Mouse (Mus musculus) ES-Bruce4 (cell line): Measurements from ENCODE around the gene Fkbp5. TPM values are rescaled to one million over a fixed set of nuclear protein-coding genes. Genes with fewer than 3 reads are reported as not detected.
"Not testable (repeated sequence)": the region's sequence is repeated elsewhere in the genome, so short reads cannot be mapped to it uniquely, and the experiment has no call there.

ENCODE experiments used
- H3K27ac ChIP-seq: 2 replicates; pipeline ENCODE4 v1.5.1; 2012; ENCODE audit warnings: low read length, inconsistent platforms; ENCODE audit not compliant: insufficient read depth
- H3K27me3 ChIP-seq: 2 replicates; pipeline ENCODE4 v1.6.1; 2012; ENCODE audit warnings: mild to moderate bottlenecking, low read length, inconsistent platforms; ENCODE audit not compliant: control insufficient read depth, poor library complexity, insufficient read depth, severe bottlenecking
- H3K36me3 ChIP-seq: 2 replicates; pipeline ENCODE4 v1.6.1; 2012; ENCODE audit warnings: inconsistent platforms, mild to moderate bottlenecking, low read length, moderate library complexity; ENCODE audit not compliant: control insufficient read depth, poor library complexity, insufficient read depth, severe bottlenecking
- H3K4me1 ChIP-seq: one replicate; pipeline ENCODE4 v1.8.1; 2011; ENCODE audit warnings: low read length; ENCODE audit not compliant: control insufficient read depth, insufficient read depth
- H3K4me3 ChIP-seq: 2 replicates; pipeline ENCODE4 v1.5.1; 2011; ENCODE audit warnings: low read depth, mild to moderate bottlenecking, low read length
- H3K9ac ChIP-seq: 2 replicates; pipeline ENCODE4 v1.6.1; 2012; ENCODE audit warnings: low read depth, mild to moderate bottlenecking, inconsistent platforms; ENCODE audit not compliant: poor library complexity, severe bottlenecking
- H3K9me3 ChIP-seq: replicated peaks from 2 replicates; pipeline ENCODE4 v1.6.1; 2012; ENCODE audit warnings: mild to moderate bottlenecking, low read length, inconsistent platforms; ENCODE audit not compliant: control insufficient read depth, poor library complexity, insufficient read depth, severe bottlenecking
- CTCF ChIP-seq: IDR thresholded peaks from one replicate; pipeline ENCODE4 v1.8.1; 2011; ENCODE audit warnings: low read depth, low read length
- EP300 ChIP-seq: IDR thresholded peaks from 2 replicates; pipeline ENCODE4 v1.6.1; 2011; ENCODE audit warnings: low read depth, low read length; ENCODE audit not compliant: insufficient read depth
- POLR2A ChIP-seq: IDR thresholded peaks from one replicate; pipeline ENCODE4 v1.8.1; 2011; ENCODE audit warnings: low read length; ENCODE audit not compliant: insufficient read depth
- polyA plus RNA-seq: library from polyadenylated mRNA; stranded (reverse); fragments of >200 nt; gene quantifications from 2 replicates; pipeline ENCODE4 v1.2.4, GENCODE M21; 2011; ENCODE audit warnings: low read depth; ENCODE audit not compliant: missing spikeins, insufficient read depth, insufficient read length

Gene Fkbp5
- polyA plus RNA-seq, 1 experiment, result 67.1 TPM

GRCm38 (mm10) chr17:28419636-28420035 is 97.7 kb downstream of the Fkbp5 start:
- Histone ChIP-seq H3K9ac (no peak overlapping the region), H3K4me3 (no peak overlapping the region), H3K27me3 (no peaks in the 10 kb centered on the region), H3K9me3 (no peaks in the 10 kb centered on the region), H3K27ac (peak overlapping the region; percentile 88), H3K36me3 (peaks cover 28% of the 10 kb centered on the region), H3K4me1 (peaks cover 8% of the 10 kb centered on the region)
- TF ChIP-seq EP300, result no peak
- no peak for TF ChIP-seq CTCF
- no peak for TF ChIP-seq POLR2A

- peak overlapping the region; percentile 21 for H3K4me3 ChIP-seq
- H3K36me3 ChIP-seq, result peaks cover 23% of the 10 kb centered on the region
- peak overlapping the region; percentile 89 for H3K27ac ChIP-seq
- H3K4me1 ChIP-seq, result peaks cover 8% of the 10 kb centered on the region
- H3K9me3 ChIP-seq, result no peaks in the 10 kb centered on the region
- no peak for TF ChIP-seq POLR2A
- peak; percentile 29 for TF ChIP-seq CTCF
- no peak for TF ChIP-seq EP300
- peak overlapping the region; percentile 5; the same call in 1 of the 2 replicates for H3K9ac ChIP-seq
- H3K27me3 ChIP-seq, result no peaks in the 10 kb centered on the region
These were observed 98.4 kb downstream of the Fkbp5 start for GRCm38 (mm10) chr17:28418954-28419353.

- TF ChIP-seq EP300, result peak; percentile 70; the same call in 1 of the 2 replicates
- Histone ChIP-seq H3K36me3 (peaks cover 24% of the 10 kb centered on the region), H3K9ac (peak overlapping the region; percentile 62; the same call in 1 of the 2 replicates), H3K27ac (peak overlapping the region; percentile 93)
- H3K9me3 ChIP-seq, H3K4me3 ChIP-seq, H3K4me1 ChIP-seq, H3K27me3 ChIP-seq: not testable (repeated sequence)
These were observed 98.8 kb downstream of the Fkbp5 start for GRCm38 (mm10) chr17:28418481-28418880.

- Histone ChIP-seq H3K9me3 (no peaks in the 10 kb centered on the region), H3K4me1 (peaks cover 8% of the 10 kb centered on the region), H3K9ac (peak overlapping the region; percentile 62), H3K27me3 (no peaks in the 10 kb centered on the region), H3K36me3 (peaks cover 25% of the 10 kb centered on the region), H3K4me3 (peak overlapping the region; percentile 57), H3K27ac (peak overlapping the region; percentile 93)
- no peak for TF ChIP-seq CTCF
- no peak for TF ChIP-seq EP300
- no peak for TF ChIP-seq POLR2A
These were observed 99.6 kb downstream of the Fkbp5 start for GRCm38 (mm10) chr17:28417771-28418170.

GRCm38 (mm10) chr17:28415271-28415670 is 102.1 kb downstream of the Fkbp5 start:
- H3K27ac ChIP-seq, result no peak overlapping the region
- H3K9me3 ChIP-seq, result no peaks in the 10 kb centered on the region
- H3K27me3 ChIP-seq, result no peaks in the 10 kb centered on the region
- no peak for TF ChIP-seq CTCF
- no peak for TF ChIP-seq POLR2A
- no peak for TF ChIP-seq EP300
- H3K9ac ChIP-seq, result no peak overlapping the region
- H3K4me1 ChIP-seq, result peaks cover 8% of the 10 kb centered on the region
- H3K36me3 ChIP-seq, result peaks cover 34% of the 10 kb centered on the region
- H3K4me3 ChIP-seq, result no peak overlapping the region

GRCm38 (mm10) chr17:28411381-28411960 is 105.9 kb downstream of the Fkbp5 start:
- Histone ChIP-seq H3K36me3 (peaks cover 38% of the 10 kb centered on the region), H3K4me3 (no peak overlapping the region), H3K4me1 (peaks cover 5% of the 10 kb centered on the region), H3K9me3 (no peaks in the 10 kb centered on the region), H3K9ac (no peak overlapping the region), H3K27me3 (no peaks in the 10 kb centered on the region), H3K27ac (no peak overlapping the region)
- no peak for TF ChIP-seq EP300
- TF ChIP-seq CTCF, result no peak
- no peak for TF ChIP-seq POLR2A
